Mouse (Mus musculus) ES-Bruce4 (cell line): ENCODE data around the gene Scamp4.

ENCODE experiments used
- CTCF ChIP-seq: IDR thresholded peaks from one replicate; pipeline ENCODE4 v1.8.1; 2011; ENCODE audit warnings: low read depth, low read length
- EP300 ChIP-seq: IDR thresholded peaks from 2 replicates; pipeline ENCODE4 v1.6.1; 2011; ENCODE audit warnings: low read depth, low read length; ENCODE audit not compliant: insufficient read depth
- POLR2A ChIP-seq: IDR thresholded peaks from one replicate; pipeline ENCODE4 v1.8.1; 2011; ENCODE audit warnings: low read length; ENCODE audit not compliant: insufficient read depth

DNA sequence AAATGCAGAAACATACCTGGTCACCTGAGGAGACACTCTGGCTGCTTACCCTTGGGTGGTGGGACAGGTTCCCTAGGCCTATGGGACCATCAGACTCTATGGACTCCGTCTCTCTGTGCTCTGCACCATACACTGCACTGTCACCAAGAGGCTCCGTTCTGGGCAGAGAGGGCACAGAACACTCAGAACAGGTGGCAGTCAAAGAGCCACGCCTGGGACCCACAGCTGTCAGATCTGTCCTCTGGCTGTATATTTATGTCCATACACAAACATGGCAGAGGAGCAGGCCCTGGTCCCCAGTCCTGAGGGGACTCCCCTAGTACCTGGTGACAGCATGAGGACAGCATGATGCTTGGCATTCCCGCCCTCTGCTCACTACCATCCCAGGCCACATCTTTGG lies 23.1 kb downstream of the Scamp4 start:
- TF ChIP-seq CTCF (no peak), EP300 (no peak), POLR2A (no peak)
